Mouse (Mus musculus) hindbrain, embryonic 14.5 days (tissue): Measurements from ENCODE around the gene Ston2. TPM values are rescaled to one million over a fixed set of nuclear protein-coding genes. Genes with fewer than 3 reads are reported as not detected.

Source experiments
- ATAC-seq: fragments of 200-750 bp; cut with Nextera tagmentation; 2 replicates; pipeline ENCODE4 v1.8.0; 2017; ENCODE audit warnings: moderate number of reproducible peaks, mild to moderate bottlenecking, moderate TSS enrichment, moderate library complexity; ENCODE audit not compliant: low FRiP score
- DNase-seq: peaks from one replicate; pipeline ENCODE4 v3.0.0-alpha.2; 2015; ENCODE audit warnings: low spot score
- H3K27ac ChIP-seq: fragments of 300-500 bp; sonication (generic); 2 replicates; pipeline ENCODE4 v1.5.1; 2014; ENCODE audit warnings: mild to moderate bottlenecking, moderate library complexity
- H3K27me3 ChIP-seq: fragments of 300-500 bp; sonication (generic); 2 replicates; pipeline ENCODE4 v1.6.1; 2014; ENCODE audit warnings: mild to moderate bottlenecking, low read length, mixed read lengths; ENCODE audit not compliant: control insufficient read depth, insufficient read depth
- H3K36me3 ChIP-seq: fragments of 300-500 bp; sonication (generic); replicated peaks from 2 replicates; pipeline ENCODE4 v1.6.1; 2014; ENCODE audit not compliant: control insufficient read depth, insufficient read depth
- H3K4me1 ChIP-seq: fragments of 300-500 bp; sonication (generic); replicated peaks from 2 replicates; pipeline ENCODE4 v1.6.1; 2014; ENCODE audit warnings: antibody characterized with exemption, low read length, mixed read lengths; ENCODE audit not compliant: control insufficient read depth, insufficient read depth
- H3K4me2 ChIP-seq: fragments of 300-500 bp; sonication (generic); replicated peaks from 2 replicates; pipeline ENCODE4 v1.6.1; 2014; ENCODE audit warnings: mild to moderate bottlenecking, moderate library complexity
- H3K4me3 ChIP-seq: fragments of 300-500 bp; sonication (generic); replicated peaks from 2 replicates; pipeline ENCODE4 v1.5.1; 2014; ENCODE audit warnings: mild to moderate bottlenecking, low read length
- H3K9ac ChIP-seq: fragments of 300-500 bp; sonication (generic); 2 replicates; pipeline ENCODE4 v1.6.1; 2014
- H3K9me3 ChIP-seq: fragments of 300-500 bp; sonication (generic); 2 replicates; pipeline ENCODE4 v1.6.1; 2016; ENCODE audit warnings: low read length; ENCODE audit not compliant: control insufficient read depth
- WGBS: fragments of 180-500 bp; shearing (Covaris S2); extraction: QIAGEN DNeasy Blood & Tissue Kit; methylation state at CpG from one replicate; pipeline ENCODE4 v1.1.7; 2014; 5-methylcytosine and 5-hydroxymethylcytosine counted together
- polyA plus RNA-seq: library from polyadenylated mRNA; unstranded; fragments of >200 nt; fragmentation: Nextera tagmentation; extraction: Ambion mirVana; gene quantifications from 2 replicates; pipeline ENCODE4 v1.2.1, GENCODE M21; 2014

Gene Ston2
- polyA plus RNA-seq, 1 experiment from 2014 or later, result 9.5 TPM

DNA sequence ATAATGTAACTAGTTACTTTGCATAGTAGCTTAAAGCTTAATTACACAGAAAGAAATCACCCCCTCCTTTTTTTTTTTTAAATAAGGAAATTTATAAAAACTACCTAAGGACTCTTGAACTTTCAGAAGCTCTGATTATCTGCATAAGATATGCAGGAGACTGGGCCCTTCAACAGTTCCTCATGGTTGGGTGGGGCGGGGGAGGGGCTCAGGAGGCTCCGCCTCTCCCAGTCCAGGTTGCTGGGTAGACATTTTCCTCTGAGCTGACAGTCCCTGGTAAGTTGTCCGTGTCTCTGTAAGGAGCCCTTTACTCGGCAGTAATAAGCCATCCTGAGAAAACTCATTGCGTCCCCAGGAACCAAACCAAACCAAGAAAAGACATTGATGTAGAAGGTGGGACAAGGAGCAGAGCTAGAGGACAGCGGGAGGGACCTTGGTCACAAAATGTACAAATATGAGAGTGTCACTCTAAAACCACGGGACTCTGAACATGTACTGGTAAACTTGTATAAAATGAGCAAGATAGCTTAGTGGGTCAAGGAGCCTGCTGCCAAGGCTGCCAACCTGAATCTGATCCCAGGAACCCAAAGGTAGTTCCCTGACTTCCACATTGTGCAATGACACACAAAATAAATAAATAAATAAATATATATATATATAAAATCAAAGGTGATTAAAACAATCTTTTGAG, 88.6 kb downstream of the Ston2 start:
- 92% methylated on average over 7 of the region's 7 CpGs for WGBS
- H3K4me1 ChIP-seq, result no peaks in the 10 kb centered on the region
- no peaks in the 10 kb centered on the region for H3K36me3 ChIP-seq
- DNase-seq (no peak), ATAC-seq (no peak)
- H3K27ac ChIP-seq, result no peak overlapping the region
- no peak overlapping the region for H3K9ac ChIP-seq
- no peak overlapping the region for H3K4me3 ChIP-seq
- no peak overlapping the region for H3K4me2 ChIP-seq
- no peaks in the 10 kb centered on the region for H3K9me3 ChIP-seq
- H3K27me3 ChIP-seq, result no peaks in the 10 kb centered on the region

DNA sequence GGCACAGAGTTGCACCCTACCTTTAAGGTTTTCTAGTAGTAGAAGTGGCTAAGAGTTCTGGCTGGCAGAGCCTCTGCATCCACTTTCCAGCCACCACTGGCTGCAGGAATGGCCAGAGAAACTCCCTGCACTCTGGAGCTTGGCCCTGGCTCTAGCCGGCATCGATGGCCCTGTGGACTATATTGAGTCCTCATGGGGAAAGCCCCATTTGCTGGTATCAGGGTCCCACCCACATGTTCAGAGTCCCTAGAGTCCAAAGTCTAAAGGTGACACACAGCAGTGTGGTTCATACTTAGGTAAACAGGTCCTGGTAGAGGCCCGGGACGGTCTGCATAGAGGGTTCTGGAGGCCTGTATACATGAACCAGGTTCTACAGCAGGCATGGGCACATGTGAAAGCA, 92.0 kb downstream of the Ston2 start:
- no peak overlapping the region for H3K4me2 ChIP-seq
- no peaks in the 10 kb centered on the region for H3K27me3 ChIP-seq
- DNase-seq, result no peak
- H3K4me3 ChIP-seq, result no peak overlapping the region
- no peak overlapping the region for H3K27ac ChIP-seq
- H3K9ac ChIP-seq, result no peak overlapping the region
- WGBS, result 88% methylated on average over 4 of the region's 4 CpGs
- no peaks in the 10 kb centered on the region for H3K36me3 ChIP-seq
- ATAC-seq, result no peak
- no peaks in the 10 kb centered on the region for H3K4me1 ChIP-seq
- no peaks in the 10 kb centered on the region for H3K9me3 ChIP-seq

DNA sequence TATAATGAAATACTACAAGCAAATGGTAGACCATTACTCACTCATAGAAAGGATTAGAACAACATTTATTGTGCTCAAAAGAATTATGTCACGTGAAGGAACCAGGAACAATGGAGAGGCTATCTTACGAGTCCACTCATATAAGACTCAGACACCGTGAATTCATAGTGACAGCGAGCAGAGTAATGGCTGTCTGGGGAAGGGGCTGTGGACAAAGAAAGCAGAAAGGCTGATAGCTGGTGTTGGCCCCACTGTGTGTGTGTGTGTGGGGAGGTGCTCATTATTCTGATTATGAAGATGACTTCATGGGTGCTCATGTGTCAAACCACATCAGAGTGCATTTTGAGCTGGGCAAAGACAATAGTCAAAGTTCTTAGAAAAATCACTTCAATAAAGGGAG, 92.4 kb downstream of the Ston2 start:
- 37% methylated on average over 4 of the region's 4 CpGs for WGBS
- H3K9me3 ChIP-seq, result no peaks in the 10 kb centered on the region
- H3K27me3 ChIP-seq, result no peaks in the 10 kb centered on the region
- no peak for ATAC-seq
- no peaks in the 10 kb centered on the region for H3K4me1 ChIP-seq
- no peak overlapping the region for H3K9ac ChIP-seq
- no peak overlapping the region for H3K4me2 ChIP-seq
- H3K4me3 ChIP-seq, result no peak overlapping the region
- no peak overlapping the region for H3K27ac ChIP-seq
- H3K36me3 ChIP-seq, result no peaks in the 10 kb centered on the region
- no peak for DNase-seq

DNA sequence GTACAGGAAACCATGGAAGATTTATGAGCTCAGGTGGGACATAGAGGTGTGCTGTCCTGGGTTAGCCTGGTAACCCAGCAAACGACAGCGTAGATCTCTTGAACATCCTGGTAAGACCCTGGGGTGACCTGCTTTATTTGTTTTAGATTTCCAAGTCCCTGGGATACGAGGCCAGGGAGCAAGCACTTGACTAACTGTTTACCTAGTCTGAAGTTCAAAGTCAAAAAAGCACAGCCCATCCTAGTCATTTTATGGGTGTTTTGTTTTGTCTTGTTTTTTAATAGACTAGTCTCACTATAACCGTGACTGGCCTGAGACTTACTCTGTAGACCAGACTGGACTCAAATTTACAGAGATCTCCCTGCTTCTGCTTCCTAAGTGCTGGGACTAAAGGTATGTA, 93.4 kb downstream of the Ston2 start:
- no peak overlapping the region for H3K4me3 ChIP-seq
- 89% methylated on average over 4 of the region's 4 CpGs for WGBS
- no peaks in the 10 kb centered on the region for H3K27me3 ChIP-seq
- H3K9me3 ChIP-seq, result no peaks in the 10 kb centered on the region
- ATAC-seq, result no peak
- H3K27ac ChIP-seq, result no peak overlapping the region
- no peak overlapping the region for H3K9ac ChIP-seq
- H3K4me1 ChIP-seq, result no peaks in the 10 kb centered on the region
- no peaks in the 10 kb centered on the region for H3K36me3 ChIP-seq
- no peak overlapping the region for H3K4me2 ChIP-seq
- no peak for DNase-seq

DNA sequence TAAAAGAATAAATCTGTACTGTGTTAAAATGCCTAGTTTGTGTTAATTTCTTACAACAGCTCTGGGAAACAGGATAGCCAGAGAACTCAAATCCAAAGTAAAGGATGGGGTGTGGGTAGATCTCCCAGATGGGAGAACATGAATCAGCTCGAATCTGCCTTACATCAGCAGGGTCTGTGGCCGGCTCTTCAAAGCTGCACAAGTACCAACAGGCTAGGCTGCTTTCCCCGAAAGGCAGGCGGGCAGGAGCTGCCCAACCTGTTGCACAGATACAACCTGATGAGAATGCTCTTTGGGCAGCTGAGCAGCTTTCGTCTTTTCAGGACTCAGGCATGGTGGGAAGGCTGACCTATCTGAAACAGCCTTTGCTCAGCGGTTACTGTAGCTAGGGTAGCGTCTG, 94.6 kb downstream of the Ston2 start:
- ATAC-seq, result no peak
- Histone ChIP-seq H3K27me3 (no peaks in the 10 kb centered on the region), H3K9ac (no peak overlapping the region), H3K9me3 (no peaks in the 10 kb centered on the region), H3K4me3 (no peak overlapping the region), H3K36me3 (no peaks in the 10 kb centered on the region), H3K4me1 (no peaks in the 10 kb centered on the region), H3K27ac (no peak overlapping the region), H3K4me2 (no peak overlapping the region)
- 88% methylated on average over 7 of the region's 7 CpGs for WGBS
- no peak for DNase-seq

DNA sequence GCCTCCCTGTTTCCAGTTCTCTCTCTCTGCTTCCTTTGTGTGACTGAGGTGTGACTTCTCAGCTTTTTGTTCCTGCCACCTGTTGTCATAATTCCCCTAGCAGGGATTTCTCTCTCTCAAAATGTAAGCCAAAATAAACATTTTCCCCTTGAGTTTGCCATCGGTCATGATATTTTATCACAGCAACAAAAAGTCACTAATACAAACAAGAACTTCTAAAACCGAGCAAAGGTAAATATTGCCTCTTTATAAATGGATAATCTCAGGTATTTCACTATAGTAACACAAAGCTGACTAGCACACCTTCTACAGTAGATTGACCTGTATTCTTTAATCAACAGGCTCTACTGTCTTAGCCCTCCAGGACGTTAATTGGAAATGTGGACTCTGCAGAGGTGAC, 95.2 kb downstream of the Ston2 start:
- WGBS, result 95% methylated on average over 3 of the region's 3 CpGs
- H3K27me3 ChIP-seq, result no peaks in the 10 kb centered on the region

DNA sequence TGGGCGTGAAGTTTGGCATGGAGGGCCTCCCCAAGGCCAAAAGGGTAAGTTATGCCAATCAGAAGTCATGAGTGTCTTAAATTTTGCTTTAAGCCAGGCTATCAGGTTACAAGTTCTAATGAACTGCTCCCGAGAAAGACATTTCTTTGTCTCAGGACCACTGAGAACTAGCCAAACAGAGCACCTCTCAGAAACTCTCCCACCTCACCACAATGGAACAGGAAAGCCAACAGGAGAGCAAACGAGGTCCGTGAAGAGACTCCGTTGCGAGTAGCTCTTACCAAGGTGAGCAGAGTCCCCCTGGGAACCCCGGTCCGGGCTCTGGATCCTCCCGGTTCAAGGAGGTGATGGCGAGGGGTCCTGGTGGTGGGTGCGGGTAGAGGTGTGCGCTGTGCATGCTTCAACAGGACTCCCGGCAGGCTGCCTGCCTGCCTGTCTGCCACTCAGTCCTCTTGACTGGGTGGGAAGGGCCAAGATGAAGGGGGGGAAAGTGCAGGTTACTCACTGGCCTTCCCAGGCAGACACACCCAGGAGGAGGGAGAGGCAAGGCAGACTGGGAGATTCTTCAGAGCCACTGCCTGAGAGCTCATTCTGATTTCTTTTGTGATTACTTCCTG, 102.4 kb downstream of the Ston2 start:
- WGBS, result 12% methylated on average over 13 of the region's 13 CpGs
- Histone ChIP-seq H3K4me2 (peak overlapping the region; percentile 26; the same call in 1 of the 2 replicates), H3K4me3 (no peak overlapping the region), H3K27me3 (no peaks in the 10 kb centered on the region), H3K9me3 (no peaks in the 10 kb centered on the region), H3K36me3 (no peaks in the 10 kb centered on the region), H3K4me1 (peaks cover 32% of the 10 kb centered on the region), H3K27ac (0 out of 2 replicates have a peak overlapping the region, but pooled peaks have one; percentile 68), H3K9ac (no peak overlapping the region)
- ATAC-seq (no peak), DNase-seq (no peak)

More for the DNA sequence above, 95.2 kb downstream of the Ston2 start:
- Histone ChIP-seq H3K36me3 (no peaks in the 10 kb centered on the region), H3K4me1 (no peaks in the 10 kb centered on the region), H3K9me3 (no peaks in the 10 kb centered on the region), H3K27ac (no peak overlapping the region), H3K4me3 (no peak overlapping the region), H3K9ac (no peak overlapping the region), H3K4me2 (no peak overlapping the region)
- DNase-seq (no peak), ATAC-seq (no peak)

DNA sequence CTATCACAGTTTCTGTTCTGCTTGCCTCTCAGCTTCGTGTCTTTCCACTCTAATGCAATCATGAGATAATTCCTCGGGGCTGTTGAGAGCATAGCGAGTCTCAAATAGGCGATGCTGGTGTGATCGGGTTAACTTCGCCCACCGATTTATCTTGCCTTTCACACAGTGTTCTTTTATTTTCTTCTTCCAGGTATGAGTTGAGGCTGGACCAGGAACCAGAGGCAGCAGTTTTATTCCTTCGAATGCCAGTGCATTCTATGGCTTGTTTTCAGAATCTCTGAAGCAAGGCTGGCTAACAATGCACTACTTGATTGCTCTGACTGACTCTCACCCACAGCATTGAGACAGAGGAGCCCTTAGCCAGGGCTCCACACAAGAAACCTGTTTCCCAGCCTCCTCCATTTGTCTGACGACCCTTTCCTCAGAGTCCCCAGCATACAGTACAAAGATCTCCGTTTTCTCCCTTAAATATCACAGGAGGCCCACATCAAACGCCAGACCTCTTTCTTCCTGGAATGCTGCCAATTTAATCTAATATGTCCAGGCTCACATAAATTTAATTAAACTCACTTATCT, 103.3 kb downstream of the Ston2 start:
- peak overlapping the region; percentile 39 for H3K4me2 ChIP-seq
- H3K4me3 ChIP-seq, result no peak overlapping the region
- no peaks in the 10 kb centered on the region for H3K36me3 ChIP-seq
- WGBS, result 17% methylated on average over 11 of the region's 11 CpGs
- no peaks in the 10 kb centered on the region for H3K27me3 ChIP-seq
- peaks cover 32% of the 10 kb centered on the region for H3K4me1 ChIP-seq
- H3K9me3 ChIP-seq, result no peaks in the 10 kb centered on the region
- DNase-seq (peak; percentile 46), ATAC-seq (no peak)
- peak overlapping the region; percentile 68 for H3K27ac ChIP-seq
- H3K9ac ChIP-seq, result no peak overlapping the region; the same call in 1 of the 2 replicates

DNA sequence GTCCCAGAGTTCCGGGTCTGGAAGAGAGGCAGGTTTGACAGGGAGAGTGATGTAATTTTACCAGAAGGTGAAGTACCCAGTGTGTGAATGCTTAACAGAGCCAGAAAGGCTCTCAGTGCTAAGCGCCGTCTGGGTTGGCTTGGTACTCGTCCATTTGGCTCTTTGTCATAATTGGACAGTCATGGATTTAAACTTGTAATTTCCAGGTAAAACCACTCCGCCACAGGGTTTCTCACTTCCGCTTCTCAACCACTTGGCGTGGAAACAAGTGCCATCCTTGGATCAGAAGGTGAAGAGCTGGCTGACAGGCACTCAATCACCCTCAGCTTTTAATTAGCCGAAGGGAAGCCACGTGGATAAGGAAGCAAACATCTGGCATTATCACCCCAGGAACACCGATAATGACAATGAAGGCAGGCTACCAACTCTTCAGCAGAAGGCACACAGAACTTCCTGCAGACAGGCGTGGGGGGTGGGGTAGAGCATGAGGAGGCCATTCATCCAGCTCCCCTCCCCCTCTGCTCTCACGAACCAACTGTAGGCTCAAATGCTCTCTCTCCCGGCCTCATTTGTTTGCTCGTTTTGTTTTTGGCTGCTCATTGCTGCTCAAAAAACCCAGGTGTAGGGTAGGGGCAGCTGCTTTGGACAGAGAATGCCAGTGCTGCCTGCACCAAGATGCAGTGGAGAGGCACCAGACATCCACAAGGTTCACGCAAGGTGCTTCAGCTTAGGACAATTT, 103.9 kb downstream of the Ston2 start:
- no peaks in the 10 kb centered on the region for H3K36me3 ChIP-seq
- H3K9ac ChIP-seq, result no peak overlapping the region; the same call in 1 of the 2 replicates
- 9% methylated on average over 15 of the region's 15 CpGs for WGBS
- no peaks in the 10 kb centered on the region for H3K27me3 ChIP-seq
- ATAC-seq (peak; percentile 71), DNase-seq (peak; percentile 63)
- no peak overlapping the region for H3K4me3 ChIP-seq
- peaks cover 32% of the 10 kb centered on the region for H3K4me1 ChIP-seq
- H3K9me3 ChIP-seq, result no peaks in the 10 kb centered on the region
- H3K4me2 ChIP-seq, result peak overlapping the region; percentile 39
- H3K27ac ChIP-seq, result peak overlapping the region; percentile 68
